Mouse (Mus musculus): ENCODE measurements around the gene Plch2. TPM values are rescaled to one million over a fixed set of nuclear protein-coding genes. Genes with fewer than 3 reads are reported as not detected.

The Plch2 gene
- polyA plus RNA-seq (2015; fragmentation: Nextera tagmentation; extraction: Ambion mirVana), result 12.6 and 15.3 TPM in 2 replicates

DNA sequence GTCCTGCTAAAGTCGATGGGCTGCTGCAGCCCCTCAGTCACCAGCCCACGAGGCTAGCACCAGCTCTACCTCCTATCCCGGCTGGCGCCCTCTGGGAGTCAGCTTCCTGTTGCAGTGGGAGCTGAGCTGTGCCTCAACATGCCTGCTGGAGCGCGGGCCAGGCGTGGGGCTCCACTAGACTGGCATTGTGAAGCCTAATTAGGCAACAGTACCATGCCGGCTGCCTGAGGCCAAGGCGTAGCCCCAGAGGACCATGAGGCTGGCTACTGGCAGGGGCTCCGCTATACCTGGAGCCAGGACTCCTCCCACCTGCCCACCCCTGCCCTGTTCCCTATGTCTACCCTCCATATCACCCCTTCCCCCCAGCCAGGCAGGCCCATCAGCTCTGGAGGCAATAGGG is at the start of gene Plch2:
TSS of gene Plch2 (minus strand) at position 61 of the 400 bp plus-strand sequence.

DNA sequence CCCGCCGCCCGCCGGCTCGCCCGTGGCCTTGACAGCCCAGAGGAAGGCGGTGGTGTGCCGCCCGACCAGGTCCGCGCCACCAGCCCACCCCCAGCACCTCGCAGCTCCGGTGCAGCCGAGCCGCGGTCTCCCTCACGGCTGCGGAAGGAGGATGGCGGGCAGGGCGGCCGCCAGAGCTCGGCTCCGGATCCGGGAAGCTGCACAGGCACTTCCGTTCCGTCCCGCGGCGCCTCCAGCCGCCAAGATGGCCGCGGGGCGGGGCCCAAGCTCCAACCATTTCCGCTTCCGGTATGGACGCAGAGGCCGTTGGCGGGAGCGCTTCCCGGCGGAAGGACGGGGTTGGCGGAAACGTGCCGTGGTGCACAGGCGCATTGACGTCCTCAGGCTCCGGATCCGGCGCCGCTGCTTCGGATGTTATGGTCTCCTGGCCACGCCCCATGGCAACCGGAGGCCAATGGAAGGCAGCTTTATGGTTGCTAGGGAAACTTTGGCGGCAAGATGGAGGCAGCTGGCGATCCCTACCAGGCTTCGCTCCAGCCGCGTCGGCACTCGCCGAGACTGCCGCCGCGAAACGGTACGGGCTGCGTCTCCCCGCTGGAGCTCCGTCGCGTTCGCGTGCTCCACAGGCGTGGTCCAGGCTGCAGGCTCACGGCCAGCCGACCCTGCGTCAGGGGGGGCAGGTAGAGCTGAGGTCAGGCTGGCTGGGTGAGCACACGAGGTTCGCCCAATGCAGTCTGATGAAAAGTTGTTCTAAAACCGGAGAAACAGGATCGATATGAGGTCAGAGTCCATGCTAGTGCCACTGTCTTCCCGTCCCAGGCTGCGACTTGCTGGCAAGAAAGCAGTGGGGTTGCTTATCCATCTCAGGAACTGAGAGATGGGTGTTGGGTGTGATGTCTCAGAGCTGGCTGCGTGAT is 29.8 kb upstream of the Plch2 start, which contains the start of the genes Rer1 and Morn1:
TSS of gene Rer1 (minus strand) at position 275 of the 917 bp plus-strand sequence.
TSS of gene Morn1 (plus strand) at position 470 of the 917 bp plus-strand sequence.

DNA sequence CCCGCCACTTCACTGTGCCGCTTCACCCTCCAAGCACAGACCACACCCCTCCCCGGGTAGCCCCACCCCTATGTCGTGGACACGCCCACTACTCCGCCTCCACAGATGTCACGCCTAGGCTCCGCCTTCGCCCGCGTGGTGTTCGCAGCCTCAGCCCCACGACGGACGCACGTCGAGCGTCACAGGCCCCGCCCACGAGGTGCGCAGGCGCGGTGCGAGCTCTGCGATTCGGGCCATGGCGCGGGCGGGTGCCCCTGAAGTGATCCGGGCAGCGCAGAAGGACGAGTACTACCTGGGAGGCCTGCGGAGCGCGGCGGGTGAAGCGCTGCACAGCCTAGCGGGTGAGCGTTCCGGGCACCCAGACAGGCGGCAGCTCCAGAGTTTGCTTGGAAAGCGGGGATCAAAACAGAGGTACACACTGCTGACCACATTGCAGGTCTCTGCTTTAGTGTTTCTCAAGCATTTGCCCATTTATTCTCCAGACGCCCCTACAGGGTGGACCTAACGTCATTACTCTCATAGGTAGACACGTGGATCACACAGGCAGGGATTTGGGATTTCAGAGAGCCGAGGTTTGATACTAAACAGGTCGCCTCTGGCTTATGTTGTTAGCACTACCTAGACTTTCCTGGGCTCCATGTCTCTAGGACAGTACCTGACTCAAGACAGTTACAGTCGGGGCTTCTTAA is 10.4 kb upstream of the Plch2 start, which contains the start of gene Pex10:
TSS of gene Pex10 (plus strand) at position 183 of the 689 bp plus-strand sequence.

DNA sequence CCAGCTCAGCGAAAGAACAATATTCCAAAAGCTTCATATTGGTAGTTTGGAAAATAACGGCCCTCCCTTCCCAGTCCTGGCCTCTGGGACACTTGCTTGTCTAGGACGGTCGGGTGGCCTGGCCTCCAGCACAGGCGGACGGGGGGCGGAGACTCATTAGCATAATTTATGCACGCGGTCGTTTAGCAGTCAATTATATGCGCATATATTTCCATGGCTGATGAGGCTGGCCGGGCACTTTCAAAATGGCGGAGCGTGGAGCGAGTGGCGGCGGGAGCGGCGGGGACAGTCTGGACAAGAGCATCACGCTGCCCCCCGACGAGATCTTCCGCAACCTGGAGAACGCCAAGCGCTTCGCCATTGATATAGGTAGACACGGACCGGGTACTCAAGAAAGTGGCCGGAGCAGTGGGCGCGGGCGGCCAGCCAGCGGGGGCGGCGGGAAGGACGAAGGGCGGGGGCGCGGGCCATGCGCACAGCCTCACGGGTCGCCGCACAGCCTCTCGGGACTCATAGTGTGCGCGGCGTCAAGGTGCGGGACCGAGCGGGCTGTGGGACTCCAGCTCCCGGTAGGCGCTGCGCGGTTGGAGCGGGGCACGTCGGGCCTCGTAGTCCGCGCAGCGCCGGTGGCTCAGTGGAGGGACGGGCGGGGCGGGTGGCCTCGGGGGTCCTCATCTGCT is 92.5 kb downstream of the Plch2 start, which contains the start of gene Pank4:
TSS of gene Pank4 (plus strand) at position 223 of the 680 bp plus-strand sequence.

DNA sequence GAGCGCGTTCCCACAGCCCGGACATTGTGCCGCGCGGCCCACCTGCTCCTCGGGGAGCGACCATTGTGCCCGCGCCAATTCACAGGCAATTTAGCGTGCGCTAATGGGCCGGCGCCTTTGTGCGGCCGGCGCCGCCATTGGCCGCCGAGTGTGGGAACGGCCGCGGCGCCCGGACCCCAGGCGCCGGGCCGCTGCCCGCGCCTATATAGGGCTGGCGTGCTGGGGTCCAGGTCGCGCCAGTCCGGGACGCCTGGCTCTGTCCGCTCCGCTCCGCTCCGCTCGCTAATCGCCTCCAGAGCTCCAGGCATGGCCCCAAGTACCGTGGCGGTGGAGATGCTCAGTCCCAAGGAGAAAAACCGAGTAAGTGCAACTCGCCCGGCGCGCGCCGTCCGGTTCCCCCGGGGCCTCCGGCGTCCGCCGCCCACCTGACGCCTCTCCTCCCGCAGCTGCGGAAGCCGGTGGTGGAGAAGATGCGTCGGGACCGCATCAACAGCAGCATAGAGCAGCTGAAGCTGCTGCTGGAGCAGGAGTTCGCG is 95.8 kb downstream of the Plch2 start, which contains the start of gene Hes5:
TSS of gene Hes5 (plus strand) at position 234 of the 536 bp plus-strand sequence.

Other genes with a start within 250 kb of the Plch2 start
- 3.0 and 3.8 TPM in 2 replicates for gene Ttc34, start 219.3 kb downstream of the Plch2 start, polyA plus RNA-seq (2015; fragmentation: Nextera tagmentation; extraction: Ambion mirVana)
- 0.57 and 1.1 TPM in 2 replicates for gene Mmel1, start 187.2 kb downstream of the Plch2 start, polyA plus RNA-seq (2015; fragmentation: Nextera tagmentation; extraction: Ambion mirVana)
- 90.3 and 99.4 TPM in 2 replicates for gene Fam213b, start 157.6 kb downstream of the Plch2 start, polyA plus RNA-seq (2015; fragmentation: Nextera tagmentation; extraction: Ambion mirVana)
- gene Tnfrsf14, start 128.2 kb downstream of the Plch2 start, polyA plus RNA-seq (2015; fragmentation: Nextera tagmentation; extraction: Ambion mirVana), result 0.33 and 0.54 TPM in 2 replicates
- gene Hes5, start 95.9 kb downstream of the Plch2 start, polyA plus RNA-seq (2015; fragmentation: Nextera tagmentation; extraction: Ambion mirVana), result 117 and 132 TPM in 2 replicates
- gene Pank4, start 92.7 kb downstream of the Plch2 start, polyA plus RNA-seq (2015; fragmentation: Nextera tagmentation; extraction: Ambion mirVana), result 28.6 and 29.7 TPM in 2 replicates
- 16.2 and 19.1 TPM in 2 replicates for gene Pex10, start 10.2 kb upstream of the Plch2 start, polyA plus RNA-seq (2015; fragmentation: Nextera tagmentation; extraction: Ambion mirVana)
- 128 and 140 TPM in 2 replicates for gene Rer1, start 29.6 kb upstream of the Plch2 start, polyA plus RNA-seq (2015; fragmentation: Nextera tagmentation; extraction: Ambion mirVana)
- gene Morn1, start 29.8 kb upstream of the Plch2 start, polyA plus RNA-seq (2015; fragmentation: Nextera tagmentation; extraction: Ambion mirVana), result 6.7 and 7.2 TPM in 2 replicates
- gene Ski, start 165.8 kb upstream of the Plch2 start, polyA plus RNA-seq (2015; fragmentation: Nextera tagmentation; extraction: Ambion mirVana), result 11.4 and 12.1 TPM in 2 replicates
- 63.2 and 64.3 TPM in 2 replicates for gene Faap20, start 193.0 kb upstream of the Plch2 start, polyA plus RNA-seq (2015; fragmentation: Nextera tagmentation; extraction: Ambion mirVana)